ENCODE assay signal across 10 mouse cellular contexts in the genomic region with DNA sequence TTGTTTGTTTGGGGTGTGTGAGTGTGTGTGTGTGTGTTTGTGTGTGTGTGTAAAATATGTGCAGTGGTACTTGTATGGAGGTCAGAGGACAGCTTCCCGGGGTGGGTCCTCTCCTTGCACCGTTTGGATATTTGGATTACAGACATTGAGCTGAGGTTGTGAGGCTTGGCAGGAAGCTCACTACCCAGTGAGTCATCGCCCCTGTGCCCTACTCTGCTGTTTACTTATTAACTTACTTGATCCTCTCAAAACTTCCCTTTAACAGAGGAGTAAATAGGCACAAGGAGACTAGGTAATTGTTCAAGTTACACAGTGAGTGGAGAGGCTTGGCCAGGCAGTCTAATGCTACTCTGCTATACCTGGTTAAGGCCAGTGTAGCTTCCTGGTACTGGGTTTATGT.
A peak's percentile ranks its signal among the peaks of the same experiment; 100 is the strongest.
DNase-seq lines count a peak whose midpoint lies in the region; ATAC-seq and TF ChIP-seq lines count a peak whose summit lies in the region.
"Had no signal": no experiment of that assay in that cellular context is flagged by ENCODE, and none has a peak within 500 bp of the region (broad histone marks: within the 10 kb centered on the region; RNA-seq: fewer than 3 reads in every experiment).

No protein-coding gene starts in this region.

- H3K4me2 ChIP-seq in intestine, embryonic 16.5 days (ENCODE audit: low read depth, low read length), result no peak overlapping the region
- H3K4me2 ChIP-seq in stomach, postnatal 0 days (replicated peaks; ENCODE audit: low read depth), result no peak overlapping the region
- H3K4me2 ChIP-seq: midbrain, embryonic 15.5 days had no signal

- DNase-seq in lung, adult 18-20 months, result peak; percentile 65 to 72
- no peak for DNase-seq in lung, adult 2 months
- DNase-seq in large intestine, adult 2 months (ENCODE audit: low read depth, low spot score), result peak; percentile 77
- DNase-seq in stomach, postnatal 0 days (ENCODE audit: low spot score), result peak; percentile 67
- no peak for DNase-seq in frontal cortex, postnatal 14 days (ENCODE audit: low spot score in 2 of 2)
- DNase-seq in heart, embryonic 10.5 days (ENCODE audit: low spot score), result no peak
- DNase-seq: heart, adult 2 months had no signal

- H3K4me3 ChIP-seq in lung, adult 2 months (replicated peaks; ENCODE audit: extremely low read depth, low read depth, low read length), result no peak overlapping the region
- H3K4me3 ChIP-seq in intestine, embryonic 16.5 days (ENCODE audit: low read length), result no peak overlapping the region
- no peak overlapping the region for H3K4me3 ChIP-seq in stomach, postnatal 0 days (ENCODE audit: low read depth, low read length)
- H3K4me3 ChIP-seq in heart, embryonic 10.5 days, result no peak overlapping the region
- H3K4me3 ChIP-seq: heart, adult 2 months; midbrain, embryonic 15.5 days had no signal

- no peak for TF ChIP-seq POLR2A in lung, adult 2 months (IDR thresholded peaks at IDR 0.05; ENCODE audit: borderline replicate concordance, extremely low read depth, low read depth, low read length)

- WGBS in lung, adult 2 months, result 8% methylated on average over 3 of the region's 3 CpGs
- WGBS in intestine, embryonic 16.5 days, result 37% methylated on average over 3 of the region's 3 CpGs
- 13% methylated on average over 3 of the region's 3 CpGs for WGBS in large intestine, adult 2 months
- WGBS in stomach, postnatal 0 days, result 23% methylated on average over 3 of the region's 3 CpGs
- 60% methylated on average over 3 of the region's 3 CpGs for WGBS in heart, embryonic 10.5 days

- peak; percentile 65 for ATAC-seq in intestine, embryonic 16.5 days
- ATAC-seq in stomach, postnatal 0 days (ENCODE audit: low FRiP score, low TSS enrichment), result peak; percentile 90
- ATAC-seq in inflammation-experienced regulatory T-cells, adult 6 months, result no peak
- ATAC-seq: midbrain, embryonic 15.5 days had no signal

- no peak for TF ChIP-seq CTCF in lung, adult 2 months (IDR thresholded peaks at IDR 0.05; ENCODE audit: insufficient read depth, low read length)
- TF ChIP-seq CTCF in stomach, postnatal 0 days (IDR thresholded peaks at IDR 0.05; ENCODE audit: low read depth), result no peak

- H3K36me3 ChIP-seq in intestine, embryonic 16.5 days (ENCODE audit: control insufficient read depth, insufficient read depth, low read length), result no peaks in the 10 kb centered on the region
- H3K36me3 ChIP-seq in stomach, postnatal 0 days (ENCODE audit: control insufficient read depth, insufficient read depth, low read length), result no peaks in the 10 kb centered on the region
- no peaks in the 10 kb centered on the region for H3K36me3 ChIP-seq in heart, embryonic 10.5 days
- H3K36me3 ChIP-seq: midbrain, embryonic 15.5 days had no signal

- no peaks in the 10 kb centered on the region for H3K27me3 ChIP-seq in intestine, embryonic 16.5 days (replicated peaks; ENCODE audit: control insufficient read depth, insufficient read depth, low read length)
- H3K27me3 ChIP-seq in stomach, postnatal 0 days (ENCODE audit: control insufficient read depth, insufficient read depth, low read length), result no peaks in the 10 kb centered on the region
- no peaks in the 10 kb centered on the region for H3K27me3 ChIP-seq in heart, embryonic 10.5 days (ENCODE audit: insufficient read depth, poor library complexity, severe bottlenecking)
- H3K27me3 ChIP-seq: midbrain, embryonic 15.5 days had no signal

- no peak overlapping the region for H3K9ac ChIP-seq in intestine, embryonic 16.5 days (ENCODE audit: low read depth, low read length)
- H3K9ac ChIP-seq in stomach, postnatal 0 days (ENCODE audit: low read length), result no peak overlapping the region
- H3K9ac ChIP-seq: midbrain, embryonic 15.5 days had no signal

- peaks cover 10% of the 10 kb centered on the region for H3K4me1 ChIP-seq in lung, adult 2 months (ENCODE audit: control insufficient read depth, insufficient read depth, low read length)
- peaks cover 29% of the 10 kb centered on the region for H3K4me1 ChIP-seq in intestine, embryonic 16.5 days (ENCODE audit: control insufficient read depth, insufficient read depth, low read length)
- no peaks in the 10 kb centered on the region for H3K4me1 ChIP-seq in stomach, postnatal 0 days (replicated peaks; ENCODE audit: control insufficient read depth, insufficient read depth)
- H3K4me1 ChIP-seq in heart, embryonic 10.5 days, result peaks cover 12% of the 10 kb centered on the region

- H3K27ac ChIP-seq in intestine, embryonic 16.5 days (ENCODE audit: low read length), result peak overlapping the region; percentile 85
- H3K27ac ChIP-seq in stomach, postnatal 0 days (replicated peaks), result peak overlapping the region; percentile 77
- H3K27ac ChIP-seq in heart, embryonic 10.5 days, result no peak overlapping the region
- H3K27ac ChIP-seq: heart, adult 2 months; midbrain, embryonic 15.5 days had no signal

- TF ChIP-seq EP300 in stomach, postnatal 0 days (optimal IDR thresholded peaks at IDR 0.05), result no peak

- H3K9me3 ChIP-seq in intestine, embryonic 16.5 days (ENCODE audit: control insufficient read depth, low read length), result no peaks in the 10 kb centered on the region
- no peaks in the 10 kb centered on the region for H3K9me3 ChIP-seq in stomach, postnatal 0 days (ENCODE audit: control insufficient read depth, low read length)
- H3K9me3 ChIP-seq in heart, embryonic 10.5 days, result no peaks in the 10 kb centered on the region
- H3K9me3 ChIP-seq: midbrain, embryonic 15.5 days had no signal

Comparison
In these comparisons a context has a peak if more than half of its experiments do, and no peak if none do; other contexts are left out.
1. DNase-seq: peak in lung, adult 18-20 months (2 of 2), large intestine, adult 2 months (single experiment) and stomach, postnatal 0 days (single experiment); none in lung, adult 2 months (single experiment), frontal cortex, postnatal 14 days (0 of 2) and heart, embryonic 10.5 days (single experiment).